10 mouse cellular contexts compared by ENCODE assay signal in the genomic region with DNA sequence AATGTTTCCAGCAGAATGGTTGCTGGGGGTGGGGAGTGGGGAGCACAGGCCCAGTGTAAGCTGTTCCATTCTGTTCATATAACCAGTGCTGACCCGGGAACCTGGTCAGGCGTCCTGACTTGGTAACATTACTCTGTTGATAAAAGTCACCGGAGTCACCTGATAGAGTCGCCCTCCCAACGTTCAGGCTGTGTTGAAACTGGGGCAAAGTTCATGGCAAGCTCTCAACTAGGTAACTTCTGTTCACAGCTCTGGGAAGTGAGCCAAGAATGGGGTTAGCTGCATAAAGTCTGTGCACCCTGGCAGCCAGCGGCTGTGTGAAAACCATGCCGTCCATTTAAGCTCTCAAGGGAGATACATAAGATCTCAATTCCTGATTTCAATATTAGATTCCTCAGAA. TPM values are rescaled to one million over a fixed set of nuclear protein-coding genes. Genes with fewer than 3 reads are reported as not detected.
A peak's percentile ranks its signal among the peaks of the same experiment; 100 is the strongest.
DNase-seq lines count a peak whose midpoint lies in the region; ATAC-seq and TF ChIP-seq lines count a peak whose summit lies in the region.
"Not testable (repeated sequence)": the region's sequence is repeated elsewhere in the genome, so short reads cannot be mapped to it uniquely, and the experiment has no call there.
"Had no signal": no experiment of that assay in that cellular context is flagged by ENCODE, and none has a peak within 500 bp of the region (broad histone marks: within the 10 kb centered on the region; RNA-seq: fewer than 3 reads in every experiment).

No protein-coding gene starts in this region.

- H3K9ac ChIP-seq in MEL (ENCODE audit: control insufficient read depth, low read depth, low read length, poor library complexity, severe bottlenecking); embryonic facial prominence, embryonic 14.5 days (ENCODE audit: low read depth, low read length); hindbrain, embryonic 16.5 days (ENCODE audit: low read depth, low read length); liver, embryonic 14.5 days (replicated peaks); stomach, embryonic 14.5 days (replicated peaks; ENCODE audit: low read depth, low read length): not testable (repeated sequence)

- 49% methylated on average over 7 of the region's 7 CpGs for WGBS in embryonic facial prominence, embryonic 14.5 days
- WGBS in hindbrain, embryonic 16.5 days = 51% methylated on average over 7 of the region's 7 CpGs
- WGBS in liver, embryonic 14.5 days (ENCODE audit: insufficient replicate concordance) = 55% methylated on average over 7 of the region's 7 CpGs
- WGBS in stomach, embryonic 14.5 days = 33% methylated on average over 7 of the region's 7 CpGs

- ATAC-seq in embryonic facial prominence, embryonic 14.5 days (ENCODE audit: low read depth) = peak; percentile 41; the same call in 1 of the 2 replicates
- peak; percentile 67 for ATAC-seq in hindbrain, embryonic 16.5 days
- peak; percentile 76 for ATAC-seq in liver, embryonic 14.5 days (ENCODE audit: insufficient read depth)
- ATAC-seq in megakaryocyte, adult 5-6 weeks (ENCODE audit: poor library complexity, severe bottlenecking) = peak; percentile 61
- peak; percentile 67; the same call in 1 of the 2 replicates for ATAC-seq in stomach, embryonic 14.5 days (ENCODE audit: insufficient number of reproducible peaks, insufficient read depth, low FRiP score, low read depth)

- not testable (repeated sequence) for H3K27ac ChIP-seq in MEL (ENCODE audit: control insufficient read depth, low read depth, low read length); embryonic facial prominence, embryonic 14.5 days (replicated peaks; ENCODE audit: low read depth, low read length); hindbrain, embryonic 16.5 days (ENCODE audit: low read depth, low read length); liver, embryonic 14.5 days; stomach, embryonic 14.5 days (ENCODE audit: low read length)

- H3K4me3 ChIP-seq in MEL (ENCODE audit: control insufficient read depth in 1 of 2, insufficient read depth in 1 of 2, low read depth in 2 of 2, low read length in 2 of 2); embryonic facial prominence, embryonic 14.5 days (ENCODE audit: low read depth, low read length); hindbrain, embryonic 16.5 days (ENCODE audit: low read length); liver, embryonic 14.5 days (ENCODE audit: insufficient read depth in 1 of 2, low read depth in 2 of 2, low read length in 2 of 2); stomach, embryonic 14.5 days (ENCODE audit: low read depth, low read length): not testable (repeated sequence)

- peak; percentile 92 for DNase-seq in MEL (ENCODE audit: low read depth, low spot score)
- peak; percentile 85 for DNase-seq in embryonic facial prominence, embryonic 14.5 days (ENCODE audit: low spot score)
- DNase-seq in heart, adult 8-10 months (ENCODE audit: low spot score) = peak; percentile 74
- peak; percentile 85 for DNase-seq in kidney, postnatal 10 days
- peak in 2 of 3 experiments; percentile 44 to 52 for DNase-seq in liver, embryonic 14.5 days (ENCODE audit: low read depth in 3 of 3, low spot score in 3 of 3)

- H3K4me2 ChIP-seq in embryonic facial prominence, embryonic 14.5 days (ENCODE audit: low read depth, low read length); hindbrain, embryonic 16.5 days (ENCODE audit: low read length); liver, embryonic 14.5 days (ENCODE audit: low read depth); stomach, embryonic 14.5 days (replicated peaks; ENCODE audit: low read depth, low read length): not testable (repeated sequence)

- H3K79me2 ChIP-seq in MEL (ENCODE audit: control insufficient read depth, insufficient read depth, low read length, poor library complexity) = not testable (repeated sequence)

- not testable (repeated sequence) for TF ChIP-seq RAD21 in MEL (IDR thresholded peaks at IDR 0.05; ENCODE audit: low read depth, low read length)

- peak; percentile 17 to 40; a peak in 1 of 4 replicates for TF ChIP-seq EP300 in MEL (IDR thresholded peaks at IDR 0.05; ENCODE audit: low read depth in 1 of 2, low read length in 2 of 2)
- TF ChIP-seq EP300 in liver, embryonic 14.5 days (IDR thresholded peaks at IDR 0.05; ENCODE audit: low read depth) = 0 out of 2 replicates have a peak, but pooled peaks have one; percentile 12

- not testable (repeated sequence) for H3K36me3 ChIP-seq in MEL (ENCODE audit: control insufficient read depth in 1 of 2, insufficient read depth in 2 of 2, low read length in 2 of 2); embryonic facial prominence, embryonic 14.5 days (ENCODE audit: control insufficient read depth, insufficient read depth, low read length); hindbrain, embryonic 16.5 days (ENCODE audit: control insufficient read depth, insufficient read depth, low read length); liver, embryonic 14.5 days (replicated peaks; ENCODE audit: control insufficient read depth, insufficient read depth, low read depth); stomach, embryonic 14.5 days (ENCODE audit: control insufficient read depth, insufficient read depth, low read length)

- not testable (repeated sequence) for H3K9me3 ChIP-seq in MEL (replicated peaks; ENCODE audit: insufficient read depth, low read length); embryonic facial prominence, embryonic 14.5 days (ENCODE audit: control insufficient read depth, low read length); hindbrain, embryonic 16.5 days (ENCODE audit: control insufficient read depth, low read length); liver, embryonic 14.5 days (ENCODE audit: control insufficient read depth, low read length); stomach, embryonic 14.5 days (ENCODE audit: control insufficient read depth, low read depth, low read length)

- H3K27me3 ChIP-seq in MEL (ENCODE audit: control insufficient read depth in 1 of 2, insufficient read depth in 2 of 2, low read length in 2 of 2); embryonic facial prominence, embryonic 14.5 days (replicated peaks; ENCODE audit: control insufficient read depth, insufficient read depth, low read length); hindbrain, embryonic 16.5 days (replicated peaks; ENCODE audit: control insufficient read depth, insufficient read depth, low read length); liver, embryonic 14.5 days (ENCODE audit: control insufficient read depth, insufficient read depth, low read length); stomach, embryonic 14.5 days (ENCODE audit: control insufficient read depth, insufficient read depth, low read length): not testable (repeated sequence)

- TF ChIP-seq CTCF in MEL (IDR thresholded peaks at IDR 0.05 in 2 of 3, conservative IDR thresholded peaks at IDR 0.05 in 1 of 3; ENCODE audit: control insufficient read depth in 1 of 3, insufficient read depth in 1 of 3, low read depth in 2 of 3, low read length in 3 of 3, poor library complexity in 1 of 3, severe bottlenecking in 1 of 3); liver, embryonic 14.5 days (IDR thresholded peaks at IDR 0.05; ENCODE audit: low read depth): not testable (repeated sequence)

- peaks cover 0 to 10% of the 10 kb centered on the region in 2 experiments; a peak in 2 of 4 replicates for H3K4me1 ChIP-seq in MEL (ENCODE audit: control insufficient read depth in 1 of 2, insufficient read depth in 2 of 2, low read length in 2 of 2)
- H3K4me1 ChIP-seq in embryonic facial prominence, embryonic 14.5 days (ENCODE audit: control insufficient read depth, insufficient read depth, low read length); hindbrain, embryonic 16.5 days (ENCODE audit: control insufficient read depth, insufficient read depth, low read depth, low read length); liver, embryonic 14.5 days (replicated peaks; ENCODE audit: control insufficient read depth in 2 of 2, insufficient read depth in 2 of 2, low read length in 1 of 2); stomach, embryonic 14.5 days (ENCODE audit: control insufficient read depth, insufficient read depth, low read length): not testable (repeated sequence)

- TF ChIP-seq POLR2A in MEL (IDR thresholded peaks at IDR 0.05; ENCODE audit: control insufficient read depth in 1 of 2, insufficient read depth in 1 of 2, low read depth in 1 of 2, low read length in 2 of 2, poor library complexity in 1 of 2) = not testable (repeated sequence)

RNA-seq across cellular contexts. Expression of gene Acot1, which starts 11.2 kb away (rescaled TPM):
- total RNA-seq in MEL (2012; rRNA removed) = 1.5 and 1.9 TPM in 2 replicates
- polyA plus RNA-seq in MEL (2012; ENCODE audit: insufficient read depth in 1 of 2, insufficient read length in 2 of 2, low read depth in 1 of 2, low replicate concordance in 2 of 2, missing spikeins in 1 of 2) = 10 to 100 TPM in 1 of 2 experiments, not detected in 1; 12.7 TPM
- polyA plus RNA-seq in embryonic facial prominence, embryonic 14.5 days (2014; fragmentation: Nextera tagmentation; extraction: Ambion mirVana) = 40.2 and 41.4 TPM in 2 replicates
- 10 to 100 TPM; 29.0 to 59.1 (median 44.3) TPM for total RNA-seq in heart, adult 8-10 months (2022)
- polyA plus RNA-seq in hindbrain, embryonic 16.5 days (2015; fragmentation: Nextera tagmentation; extraction: Ambion mirVana) = 98.1 and 112 TPM in 2 replicates
- 12.8 and 14.7 TPM in 2 replicates for polyA plus RNA-seq in liver, embryonic 14.5 days (2012; rRNA removed)
- 28.3 and 35.7 TPM in 2 replicates for polyA plus RNA-seq in liver, embryonic 14.5 days (2014; fragmentation: Nextera tagmentation; extraction: Ambion mirVana)
- 2.5 and 6.0 TPM in 2 replicates for total RNA-seq in megakaryocyte, adult 5-6 weeks (2015)
- 10.6 and 11.8 TPM in 2 replicates for total RNA-seq in megakaryocyte, adult 5-6 weeks (2017)
- polyA plus RNA-seq in stomach, embryonic 14.5 days (2014; fragmentation: Nextera tagmentation; extraction: Ambion mirVana) = 44.4 and 48.8 TPM in 2 replicates

RNA-seq across cellular contexts. Expression of gene Acot4, which starts 17.7 kb away (rescaled TPM):
- total RNA-seq in MEL (2012; rRNA removed) = 0.08 TPM in 1 of 2 replicates, not detected in the other
- under 1 TPM in 1 of 2 experiments, not detected in 1; 0.08 TPM for polyA plus RNA-seq in MEL (2012; ENCODE audit: insufficient read depth in 1 of 2, insufficient read length in 2 of 2, low read depth in 1 of 2, low replicate concordance in 2 of 2, missing spikeins in 1 of 2)
- polyA plus RNA-seq in embryonic facial prominence, embryonic 14.5 days (2014; fragmentation: Nextera tagmentation; extraction: Ambion mirVana) = 0.13 and 0.38 TPM in 2 replicates
- total RNA-seq in heart, adult 8-10 months (2022) = 1 to 10 TPM in 3 of 4 experiments, under 1 TPM in 1; 0.73 to 1.5 (median 1.3) TPM
- polyA plus RNA-seq in hindbrain, embryonic 16.5 days (2015; fragmentation: Nextera tagmentation; extraction: Ambion mirVana) = 0.54 and 0.68 TPM in 2 replicates
- 4.8 and 5.0 TPM in 2 replicates for polyA plus RNA-seq in liver, embryonic 14.5 days (2012; rRNA removed)
- 7.9 and 8.4 TPM in 2 replicates for polyA plus RNA-seq in liver, embryonic 14.5 days (2014; fragmentation: Nextera tagmentation; extraction: Ambion mirVana)
- total RNA-seq in megakaryocyte, adult 5-6 weeks (2015) = 0.02 TPM in 1 of 2 replicates, not detected in the other
- not detected in 2 replicates for total RNA-seq in megakaryocyte, adult 5-6 weeks (2017)
- 0.33 and 0.70 TPM in 2 replicates for polyA plus RNA-seq in stomach, embryonic 14.5 days (2014; fragmentation: Nextera tagmentation; extraction: Ambion mirVana)

RNA-seq across cellular contexts. Expression of gene Gm49366, which starts 18.2 kb away (rescaled TPM):
- not detected in 2 replicates for total RNA-seq in MEL (2012; rRNA removed)
- not detected for polyA plus RNA-seq in MEL (2012; ENCODE audit: insufficient read depth in 1 of 2, insufficient read length in 2 of 2, low read depth in 1 of 2, low replicate concordance in 2 of 2, missing spikeins in 1 of 2)
- polyA plus RNA-seq in embryonic facial prominence, embryonic 14.5 days (2014; fragmentation: Nextera tagmentation; extraction: Ambion mirVana) = not detected in 2 replicates
- total RNA-seq in heart, adult 8-10 months (2022) = under 1 TPM in 1 of 4 experiments, not detected in 3; 0.81 TPM
- not detected in 2 replicates for polyA plus RNA-seq in hindbrain, embryonic 16.5 days (2015; fragmentation: Nextera tagmentation; extraction: Ambion mirVana)
- not detected in 2 replicates for polyA plus RNA-seq in liver, embryonic 14.5 days (2012; rRNA removed)
- polyA plus RNA-seq in liver, embryonic 14.5 days (2014; fragmentation: Nextera tagmentation; extraction: Ambion mirVana) = not detected in 2 replicates
- not detected in 2 replicates for total RNA-seq in megakaryocyte, adult 5-6 weeks (2015)
- total RNA-seq in megakaryocyte, adult 5-6 weeks (2017) = not detected in 2 replicates
- polyA plus RNA-seq in stomach, embryonic 14.5 days (2014; fragmentation: Nextera tagmentation; extraction: Ambion mirVana) = not detected in 2 replicates
- total RNA-seq: left cerebral cortex, postnatal 36 days had no signal
- polyA plus RNA-seq: midbrain, embryonic 16.5 days had no signal

RNA-seq across cellular contexts. Expression of gene Acot3, which starts 31.4 kb away (rescaled TPM):
- total RNA-seq in MEL (2012; rRNA removed) = not detected in 2 replicates
- not detected for polyA plus RNA-seq in MEL (2012; ENCODE audit: insufficient read depth in 1 of 2, insufficient read length in 2 of 2, low read depth in 1 of 2, low replicate concordance in 2 of 2, missing spikeins in 1 of 2)
- 0.13 TPM in 1 of 2 replicates, not detected in the other for polyA plus RNA-seq in embryonic facial prominence, embryonic 14.5 days (2014; fragmentation: Nextera tagmentation; extraction: Ambion mirVana)
- total RNA-seq in heart, adult 8-10 months (2022) = 1 to 10 TPM in 1 of 4 experiments, under 1 TPM in 3; 0.38 to 1.4 (median 0.95) TPM
- 1.1 and 1.4 TPM in 2 replicates for polyA plus RNA-seq in hindbrain, embryonic 16.5 days (2015; fragmentation: Nextera tagmentation; extraction: Ambion mirVana)
- polyA plus RNA-seq in liver, embryonic 14.5 days (2012; rRNA removed) = 2.0 and 2.6 TPM in 2 replicates
- polyA plus RNA-seq in liver, embryonic 14.5 days (2014; fragmentation: Nextera tagmentation; extraction: Ambion mirVana) = 3.7 and 4.4 TPM in 2 replicates
- total RNA-seq in megakaryocyte, adult 5-6 weeks (2015) = not detected in 2 replicates
- total RNA-seq in megakaryocyte, adult 5-6 weeks (2017) = not detected in 2 replicates
- polyA plus RNA-seq in stomach, embryonic 14.5 days (2014; fragmentation: Nextera tagmentation; extraction: Ambion mirVana) = 0.29 TPM in 1 of 2 replicates, not detected in the other

RNA-seq across cellular contexts. Expression of gene Acot2, which starts 32.9 kb away (rescaled TPM):
- 9.8 and 14.6 TPM in 2 replicates for total RNA-seq in MEL (2012; rRNA removed)
- polyA plus RNA-seq in MEL (2012; ENCODE audit: insufficient read depth in 1 of 2, insufficient read length in 2 of 2, low read depth in 1 of 2, low replicate concordance in 2 of 2, missing spikeins in 1 of 2) = 10 to 100 TPM in 1 of 2 experiments, not detected in 1; 13.0 TPM
- polyA plus RNA-seq in embryonic facial prominence, embryonic 14.5 days (2014; fragmentation: Nextera tagmentation; extraction: Ambion mirVana) = 9.8 and 14.5 TPM in 2 replicates
- total RNA-seq in heart, adult 8-10 months (2022) = 100 to 1,000 TPM; 102 to 134 (median 110) TPM
- 16.1 TPM in 2 replicates for polyA plus RNA-seq in hindbrain, embryonic 16.5 days (2015; fragmentation: Nextera tagmentation; extraction: Ambion mirVana)
- polyA plus RNA-seq in liver, embryonic 14.5 days (2012; rRNA removed) = 2.7 and 2.9 TPM in 2 replicates
- 5.5 and 6.0 TPM in 2 replicates for polyA plus RNA-seq in liver, embryonic 14.5 days (2014; fragmentation: Nextera tagmentation; extraction: Ambion mirVana)
- total RNA-seq in megakaryocyte, adult 5-6 weeks (2015) = 4.2 and 8.0 TPM in 2 replicates
- total RNA-seq in megakaryocyte, adult 5-6 weeks (2017) = 1.4 and 5.4 TPM in 2 replicates
- polyA plus RNA-seq in stomach, embryonic 14.5 days (2014; fragmentation: Nextera tagmentation; extraction: Ambion mirVana) = 27.2 and 27.3 TPM in 2 replicates
